Mouse (Mus musculus) heart, embryonic 16.5 days (tissue): ENCODE results near the gene Ksr2. TPM values are rescaled to one million over a fixed set of nuclear protein-coding genes. Genes with fewer than 3 reads are reported as not detected.

Experiments used
- ATAC-seq: fragments of 200-750 bp; cut with Nextera tagmentation; replicated peaks from 2 replicates; pipeline ENCODE4 v1.8.0; 2017; ENCODE audit warnings: moderate number of reproducible peaks; ENCODE audit not compliant: insufficient read depth, low FRiP score; ENCODE audit errors: extremely low read depth
- H3K27ac ChIP-seq: fragments of 300-500 bp; sonication (generic); 2 replicates; pipeline ENCODE4 v1.5.1; 2014; ENCODE audit warnings: mild to moderate bottlenecking, low read length, control low read depth, moderate library complexity
- H3K27me3 ChIP-seq: fragments of 300-500 bp; sonication (generic); 2 replicates; pipeline ENCODE4 v1.6.1; 2014; ENCODE audit warnings: low read length, mixed read lengths; ENCODE audit not compliant: control insufficient read depth, insufficient read depth
- H3K36me3 ChIP-seq: fragments of 300-500 bp; sonication (generic); 2 replicates; pipeline ENCODE4 v1.6.1; 2014; ENCODE audit not compliant: control insufficient read depth, insufficient read depth
- H3K4me1 ChIP-seq: fragments of 300-500 bp; sonication (generic); 2 replicates; pipeline ENCODE4 v1.6.1; 2014; ENCODE audit warnings: low read length, mixed read lengths; ENCODE audit not compliant: control insufficient read depth, insufficient read depth
- H3K4me2 ChIP-seq: fragments of 300-500 bp; sonication (generic); 2 replicates; pipeline ENCODE4 v1.6.1; 2014; ENCODE audit warnings: low read depth, mild to moderate bottlenecking, control low read depth, low read length
- H3K4me3 ChIP-seq: fragments of 300-500 bp; sonication (generic); 2 replicates; pipeline ENCODE4 v1.5.1; 2014; ENCODE audit warnings: mild to moderate bottlenecking, control low read depth, low read length
- H3K9ac ChIP-seq: fragments of 300-500 bp; sonication (generic); 2 replicates; pipeline ENCODE4 v1.6.1; 2014; ENCODE audit warnings: low read length, control low read depth
- H3K9me3 ChIP-seq: fragments of 300-500 bp; sonication (generic); replicated peaks from 2 replicates; pipeline ENCODE4 v1.6.1; 2016; ENCODE audit warnings: low read length; ENCODE audit not compliant: control insufficient read depth
- WGBS: fragments of 180-500 bp; shearing (Covaris S2); extraction: QIAGEN DNeasy Blood & Tissue Kit; methylation state at CpG from one replicate; pipeline ENCODE4 v1.1.7; 2014; 5-methylcytosine and 5-hydroxymethylcytosine counted together
- polyA plus RNA-seq: library from polyadenylated mRNA; unstranded; fragments of >200 nt; fragmentation: Nextera tagmentation; extraction: Ambion mirVana; gene quantifications from 2 replicates; pipeline ENCODE4 v1.2.1, GENCODE M21; 2015

Gene Ksr2
- polyA plus RNA-seq, 1 experiment from 2014 or later = 0.05 TPM

DNA sequence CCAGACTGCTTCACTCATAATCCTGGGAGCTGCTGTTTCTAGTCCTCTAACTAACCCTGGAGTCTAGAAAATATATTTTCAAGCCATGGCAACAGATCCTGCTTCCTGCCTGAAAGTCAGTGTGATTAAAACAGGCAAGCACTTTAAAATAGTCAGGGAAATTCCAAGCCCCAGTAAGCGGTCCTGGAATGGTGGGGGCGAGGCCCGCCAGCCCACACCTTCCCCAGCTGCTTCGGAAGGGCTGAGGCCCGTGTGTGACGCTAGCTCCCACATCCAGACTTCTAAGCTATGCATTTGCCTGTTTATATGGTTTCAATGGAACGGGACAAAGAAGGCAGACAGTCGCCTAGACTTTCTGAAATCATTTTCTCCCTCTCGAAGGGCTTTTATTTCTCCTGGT is 137.2 kb downstream of the Ksr2 start:
- Histone ChIP-seq H3K4me1 (0 out of 2 replicates have a peak, but pooled peaks cover 3% of the 10 kb centered on the region), H3K4me2 (no peak overlapping the region), H3K9me3 (peaks cover 3% of the 10 kb centered on the region; the same call in 1 of the 2 replicates), H3K9ac (no peak overlapping the region), H3K27me3 (no peaks in the 10 kb centered on the region), H3K27ac (no peak overlapping the region), H3K36me3 (no peaks in the 10 kb centered on the region), H3K4me3 (no peak overlapping the region)
- ATAC-seq = no peak
- WGBS = 39% methylated on average over 9 of the region's 9 CpGs

DNA sequence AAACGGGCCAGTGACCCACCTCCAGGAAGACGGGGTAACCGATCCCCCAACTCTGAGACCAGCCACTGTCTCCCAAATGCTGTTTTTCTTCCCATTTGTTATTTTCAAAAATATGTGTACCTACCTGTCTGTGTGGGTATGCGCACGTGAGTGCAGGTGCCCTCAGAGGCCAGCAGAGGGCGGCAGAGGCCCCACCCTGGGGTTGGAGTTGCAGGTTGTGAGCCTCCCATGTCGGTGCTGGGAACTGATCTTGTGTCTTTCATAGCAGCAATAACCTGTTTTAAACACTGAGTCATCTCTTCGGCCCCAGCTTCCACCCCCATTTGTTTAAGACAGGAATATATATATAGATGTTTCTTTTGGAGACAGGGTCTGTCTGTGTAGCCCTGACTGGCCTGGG is 138.3 kb downstream of the Ksr2 start:
- Histone ChIP-seq H3K4me2 (no peak overlapping the region), H3K27me3 (no peaks in the 10 kb centered on the region), H3K4me3 (no peak overlapping the region), H3K27ac (no peak overlapping the region), H3K4me1 (0 out of 2 replicates have a peak, but pooled peaks cover under 1% of the 10 kb centered on the region), H3K36me3 (no peaks in the 10 kb centered on the region), H3K9me3 (peaks cover 3% of the 10 kb centered on the region; the same call in 1 of the 2 replicates), H3K9ac (no peak overlapping the region)
- whole genome bisulfite sequencing = 91% methylated on average over 8 of the region's 8 CpGs
- no peak for ATAC-seq

- ATAC-seq = no peak
- H3K9ac ChIP-seq = no peak overlapping the region
- 91% methylated on average over 4 of the region's 4 CpGs for WGBS
Observed at GRCm38 (mm10) chr5:117554505-117554904, 140.7 kb downstream of the Ksr2 start.

GRCm38 (mm10) chr5:117556570-117556969 is 142.8 kb downstream of the Ksr2 start:
- 78% methylated on average over 9 of the region's 9 CpGs for whole genome bisulfite sequencing
- no peak overlapping the region for H3K9ac ChIP-seq
- H3K9me3 ChIP-seq = peaks cover 5% of the 10 kb centered on the region; the same call in 1 of the 2 replicates
- H3K27ac ChIP-seq = no peak overlapping the region
- H3K4me2 ChIP-seq = no peak overlapping the region
- no peak overlapping the region for H3K4me3 ChIP-seq
- no peaks in the 10 kb centered on the region for H3K36me3 ChIP-seq
- no peak for ATAC-seq
- no peaks in the 10 kb centered on the region for H3K27me3 ChIP-seq
- no peaks in the 10 kb centered on the region for H3K4me1 ChIP-seq

More at GRCm38 (mm10) chr5:117554505-117554904, 140.7 kb downstream of the Ksr2 start:
- Histone ChIP-seq H3K27ac (no peak overlapping the region), H3K4me3 (no peak overlapping the region), H3K4me1 (no peaks in the 10 kb centered on the region), H3K9me3 (peaks cover 3% of the 10 kb centered on the region; the same call in 1 of the 2 replicates), H3K4me2 (no peak overlapping the region), H3K36me3 (no peaks in the 10 kb centered on the region), H3K27me3 (no peaks in the 10 kb centered on the region)

- ATAC-seq = no peak
- no peak overlapping the region for H3K9ac ChIP-seq
- no peaks in the 10 kb centered on the region for H3K4me1 ChIP-seq
- WGBS = 77% methylated on average over 2 of the region's 2 CpGs
- H3K9me3 ChIP-seq = 0 out of 2 replicates have a peak, but pooled peaks cover 2% of the 10 kb centered on the region
- no peak overlapping the region for H3K4me2 ChIP-seq
- no peak overlapping the region for H3K4me3 ChIP-seq
- no peaks in the 10 kb centered on the region for H3K27me3 ChIP-seq
- H3K27ac ChIP-seq = no peak overlapping the region
- no peaks in the 10 kb centered on the region for H3K36me3 ChIP-seq
Observed at GRCm38 (mm10) chr5:117561080-117561479, 147.3 kb downstream of the Ksr2 start.

DNA sequence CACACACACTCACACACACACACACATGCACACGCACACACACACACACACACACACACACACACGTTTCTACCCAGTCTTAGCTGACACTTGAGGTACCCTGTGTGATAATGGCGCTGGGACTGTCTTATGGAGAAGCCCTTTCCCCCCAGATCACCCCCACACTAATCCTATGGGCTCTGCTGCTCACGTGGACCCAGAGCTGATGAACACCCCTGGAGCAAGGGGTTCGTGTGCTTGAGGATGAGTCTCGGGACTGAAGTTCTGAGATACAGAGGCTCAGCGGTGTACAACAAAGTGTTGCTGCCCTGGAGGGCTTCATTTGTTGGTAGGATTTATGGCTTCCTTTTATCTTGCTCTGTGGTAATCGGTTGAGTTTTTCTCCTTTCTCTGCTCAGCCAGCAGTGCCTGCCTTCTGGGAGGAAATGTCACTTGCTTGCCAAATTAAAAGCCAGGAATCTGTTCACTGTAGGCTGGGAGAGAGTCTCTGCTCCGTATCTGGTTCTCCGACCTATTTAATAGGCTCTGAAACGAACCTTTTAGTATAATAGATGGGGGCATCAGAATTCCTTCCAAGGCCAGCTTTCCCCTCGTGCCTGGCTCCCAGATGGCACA is 152.4 kb downstream of the Ksr2 start:
- H3K4me2 ChIP-seq = no peak overlapping the region
- H3K27me3 ChIP-seq = no peaks in the 10 kb centered on the region
- no peaks in the 10 kb centered on the region for H3K4me1 ChIP-seq
- H3K4me3 ChIP-seq = no peak overlapping the region
- H3K36me3 ChIP-seq = no peaks in the 10 kb centered on the region
- H3K9me3 ChIP-seq = no peaks in the 10 kb centered on the region
- no peak overlapping the region for H3K9ac ChIP-seq
- 68% methylated on average over 12 of the region's 12 CpGs for WGBS
- no peak for ATAC-seq
- H3K27ac ChIP-seq = no peak overlapping the region

DNA sequence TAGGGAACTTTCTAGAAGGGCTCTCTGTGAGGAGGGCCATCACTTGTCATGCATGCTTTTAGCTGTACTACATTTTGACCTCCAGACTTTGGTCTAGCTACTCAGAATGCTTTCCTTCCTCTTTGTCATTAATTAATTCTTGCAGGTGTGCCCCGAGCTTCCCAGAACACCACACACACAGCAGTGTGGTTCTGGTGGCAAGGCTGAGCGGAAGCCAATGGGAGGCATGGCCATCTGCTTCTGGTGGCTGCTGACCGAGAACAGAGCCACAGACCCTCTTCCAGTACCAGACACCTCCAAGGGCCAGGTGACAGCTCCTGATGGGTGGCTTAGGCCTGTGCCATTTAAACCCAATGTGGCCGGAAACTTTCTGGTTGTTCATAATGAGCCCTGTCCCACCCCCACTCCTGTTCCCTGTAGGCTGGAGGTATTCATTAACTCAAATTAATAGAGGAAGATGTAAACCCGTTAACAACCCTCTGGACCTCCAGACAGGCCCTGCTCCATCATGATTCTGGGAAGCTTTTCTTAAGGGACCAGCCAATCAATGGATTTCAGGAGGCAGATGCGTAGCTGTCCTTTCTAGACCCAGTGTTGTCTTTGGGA is 155.5 kb downstream of the Ksr2 start:
- Histone ChIP-seq H3K27me3 (no peaks in the 10 kb centered on the region), H3K4me3 (no peak overlapping the region), H3K4me2 (no peak overlapping the region), H3K9ac (no peak overlapping the region), H3K27ac (no peak overlapping the region), H3K9me3 (no peaks in the 10 kb centered on the region), H3K4me1 (no peaks in the 10 kb centered on the region), H3K36me3 (no peaks in the 10 kb centered on the region)
- no peak for ATAC-seq
- WGBS = 82% methylated on average over 6 of the region's 6 CpGs

DNA sequence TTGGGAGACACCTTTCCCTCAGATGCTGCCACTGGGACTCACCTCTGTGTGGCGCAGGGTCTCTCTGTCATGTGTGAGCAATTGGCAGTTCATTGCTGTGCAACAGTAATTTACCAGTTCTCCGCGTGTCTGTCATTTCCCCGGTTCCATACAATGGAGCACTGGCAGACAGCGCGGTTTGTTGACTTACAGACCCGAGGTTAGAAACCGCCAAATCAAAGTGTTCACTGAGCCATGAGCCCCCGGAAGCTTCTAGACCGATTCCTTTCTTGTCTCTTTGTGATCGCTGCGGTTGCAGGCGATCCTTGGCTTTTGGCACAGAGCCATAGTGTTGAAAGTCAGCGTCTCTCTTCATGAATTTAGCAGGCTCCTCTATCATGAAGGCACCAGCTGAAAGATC is 158.6 kb downstream of the Ksr2 start:
- Histone ChIP-seq H3K9me3 (no peaks in the 10 kb centered on the region), H3K4me2 (no peak overlapping the region), H3K4me1 (no peaks in the 10 kb centered on the region), H3K27me3 (no peaks in the 10 kb centered on the region), H3K27ac (no peak overlapping the region), H3K9ac (no peak overlapping the region), H3K36me3 (no peaks in the 10 kb centered on the region), H3K4me3 (no peak overlapping the region)
- 68% methylated on average over 14 of the region's 14 CpGs for WGBS
- no peak for ATAC-seq

GRCm38 (mm10) chr5:117574894-117575293 is 161.1 kb downstream of the Ksr2 start:
- no peak overlapping the region for H3K9ac ChIP-seq
- 60% methylated on average over 7 of the region's 7 CpGs for WGBS
- no peak overlapping the region for H3K4me2 ChIP-seq

More at GRCm38 (mm10) chr5:117574894-117575293, 161.1 kb downstream of the Ksr2 start:
- no peaks in the 10 kb centered on the region for H3K9me3 ChIP-seq
- no peaks in the 10 kb centered on the region for H3K36me3 ChIP-seq
- no peak overlapping the region for H3K27ac ChIP-seq
- no peaks in the 10 kb centered on the region for H3K4me1 ChIP-seq
- ATAC-seq = no peak
- no peak overlapping the region for H3K4me3 ChIP-seq
- H3K27me3 ChIP-seq = no peaks in the 10 kb centered on the region
